Mouse (Mus musculus) right cerebral cortex, postnatal 4 days (tissue): ENCODE data around the gene Tkt.
"Not testable (repeated sequence)": the region's sequence is repeated elsewhere in the genome, so short reads cannot be mapped to it uniquely, and the experiment has no call there.

ENCODE experiments used
- DNase-seq: peaks from one replicate; pipeline ENCODE4 v3.0.0-alpha.2; 2022

Tkt gene

DNA sequence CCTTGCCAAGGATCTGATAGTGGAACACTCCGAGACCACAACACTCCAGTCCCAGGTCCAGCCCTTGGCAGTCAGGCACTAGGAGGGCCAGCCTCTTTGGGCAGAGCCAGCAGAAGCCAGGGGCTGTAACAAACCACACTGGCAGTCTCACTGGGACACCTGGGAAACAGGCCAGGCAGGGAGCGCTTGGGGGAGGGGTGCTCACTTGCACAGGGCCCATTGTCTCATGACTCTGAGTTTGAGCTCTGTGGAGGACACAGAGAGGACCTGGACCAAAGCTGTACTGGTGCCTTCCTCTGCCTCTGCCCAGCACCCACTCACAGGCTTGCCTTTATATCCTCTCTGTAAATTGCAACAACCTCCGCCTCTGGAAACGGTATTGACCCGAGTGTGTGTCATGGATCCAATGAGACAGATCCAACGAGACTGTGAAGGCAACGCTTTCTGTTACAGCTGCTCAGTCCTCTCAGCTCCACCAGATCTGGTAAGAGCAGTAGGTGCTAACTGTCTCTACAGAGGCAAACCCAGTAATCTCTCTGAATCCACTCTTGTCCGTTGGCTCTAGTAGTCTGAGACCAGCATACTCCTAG is at the start of gene Tkt:
Tkt (plus strand) TSS at position 229 of the 590 bp plus-strand sequence.
- peak; percentile 66 for DNase-seq

DNA sequence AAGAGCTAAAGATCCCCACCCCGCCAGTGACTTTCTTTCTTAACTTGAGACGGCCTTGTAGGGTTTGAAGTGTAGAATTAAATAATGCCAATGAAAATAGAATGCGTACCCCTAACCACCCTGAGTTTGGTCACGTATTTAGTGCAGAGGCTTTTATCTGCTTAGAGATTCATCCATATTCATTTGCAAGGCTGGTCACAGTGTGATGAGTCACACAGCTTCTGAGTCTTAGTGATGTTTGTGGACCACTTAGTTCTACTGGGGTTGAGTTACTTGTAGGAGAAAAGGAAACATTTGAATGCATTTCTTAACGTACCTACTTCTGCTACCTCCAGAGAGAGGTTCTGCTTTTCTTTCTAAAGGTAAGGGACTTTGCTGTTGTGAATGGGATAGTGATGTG is 43.2 kb upstream of the Tkt start:
- no peak for DNase-seq

DNA sequence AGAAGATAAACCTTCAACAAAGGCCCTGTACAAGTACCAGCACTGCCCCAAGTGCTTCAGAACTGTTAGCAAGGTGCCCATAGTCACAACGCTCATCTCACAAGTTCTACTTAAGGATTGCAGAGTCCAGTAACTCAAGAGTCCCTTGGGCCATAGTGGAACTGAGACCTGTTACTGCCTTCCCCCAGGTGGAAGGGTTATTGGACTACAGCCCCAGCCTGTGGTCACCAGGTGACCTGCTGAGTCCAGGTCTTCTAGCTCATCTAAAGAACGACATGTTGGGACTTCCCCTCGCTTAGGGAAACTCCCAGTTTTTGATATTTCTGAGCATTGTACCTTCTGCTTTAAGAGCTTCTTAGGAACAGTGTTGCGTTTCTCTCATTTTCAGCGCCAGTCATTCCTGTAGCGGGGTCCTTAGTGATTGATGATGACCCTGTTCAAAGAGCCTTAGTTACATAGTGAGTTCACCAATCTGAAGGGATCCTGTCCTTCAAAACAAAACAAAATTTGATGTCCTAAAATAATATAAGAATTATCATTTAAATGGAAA is 37.9 kb upstream of the Tkt start:
- no peak for DNase-seq

DNA sequence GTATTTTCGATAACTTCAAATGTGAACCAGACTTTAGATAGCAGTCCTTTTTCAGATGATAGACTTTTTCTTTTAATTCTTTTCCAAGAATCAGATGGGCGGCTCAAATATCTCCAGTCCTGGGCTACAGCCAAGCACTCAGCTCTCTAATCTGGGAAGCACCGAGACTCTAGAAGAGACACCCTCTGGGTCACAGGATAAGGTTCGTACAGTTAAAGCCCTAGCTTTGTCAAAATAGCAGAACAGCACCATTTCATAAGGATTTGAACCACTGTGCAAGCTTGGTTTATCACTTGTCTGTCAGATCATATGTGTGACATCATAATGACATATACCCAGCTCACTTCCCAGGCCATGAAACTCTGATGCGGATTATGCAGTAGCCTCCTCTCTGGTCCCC is 35.3 kb upstream of the Tkt start:
- no peak for DNase-seq

DNA sequence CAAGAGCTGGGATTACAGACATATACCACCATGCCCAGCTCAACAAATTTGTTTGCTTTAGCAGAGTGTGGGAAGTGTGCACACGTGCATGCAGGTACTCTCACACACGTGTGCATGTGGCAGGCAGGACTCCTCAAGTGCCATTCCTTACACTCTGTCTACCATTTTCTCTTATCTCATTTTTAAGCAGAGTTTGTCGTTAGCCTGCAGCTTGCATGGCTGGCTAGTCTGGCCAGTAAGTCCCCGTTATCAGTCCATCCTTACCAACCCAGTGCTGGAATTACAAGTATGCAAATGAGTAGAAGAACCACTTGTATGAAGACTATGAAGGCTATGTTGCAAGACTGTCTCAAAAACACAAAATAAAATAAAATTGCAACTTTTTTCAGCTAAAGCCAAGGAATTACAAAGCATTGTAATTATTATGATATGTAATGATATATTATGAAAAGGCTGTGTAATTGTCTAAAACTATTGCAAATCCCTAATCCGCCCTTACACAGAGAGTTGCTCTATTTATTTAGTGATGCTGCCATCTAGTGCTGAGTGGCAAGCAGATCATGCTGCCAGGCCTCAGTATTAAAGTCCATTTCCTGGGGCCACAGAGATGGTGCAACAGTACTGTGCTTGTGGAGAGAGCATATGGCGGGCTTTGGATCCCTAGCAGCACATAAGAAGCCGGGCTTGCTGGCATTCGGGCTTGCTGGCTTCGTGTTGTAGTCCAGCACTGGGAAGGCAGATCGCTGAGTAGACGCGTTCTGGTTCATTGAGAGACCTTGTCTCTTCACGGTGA is 32.0 kb upstream of the Tkt start:
- DNase-seq: no peak

DNA sequence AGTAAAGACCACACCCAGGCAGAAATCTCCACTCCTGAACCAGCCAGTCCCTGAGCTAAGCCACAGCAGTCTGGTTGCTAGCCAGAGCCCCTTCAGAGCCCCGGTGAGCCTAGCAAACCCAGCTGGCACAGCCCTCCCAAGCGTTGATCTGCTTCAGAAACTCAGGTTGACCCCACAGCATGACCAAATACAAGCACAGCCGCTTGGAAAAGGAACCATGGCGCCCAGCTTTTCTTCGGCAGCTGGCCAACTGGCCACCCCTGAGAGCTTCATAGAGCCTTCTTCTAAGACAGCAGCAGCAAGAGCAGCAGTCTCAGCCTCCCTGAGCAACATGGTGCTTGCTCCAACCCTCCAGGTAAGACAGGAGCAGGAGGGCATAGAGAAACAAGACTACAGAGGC is 28.8 kb upstream of the Tkt start:
- no peak for DNase-seq

DNA sequence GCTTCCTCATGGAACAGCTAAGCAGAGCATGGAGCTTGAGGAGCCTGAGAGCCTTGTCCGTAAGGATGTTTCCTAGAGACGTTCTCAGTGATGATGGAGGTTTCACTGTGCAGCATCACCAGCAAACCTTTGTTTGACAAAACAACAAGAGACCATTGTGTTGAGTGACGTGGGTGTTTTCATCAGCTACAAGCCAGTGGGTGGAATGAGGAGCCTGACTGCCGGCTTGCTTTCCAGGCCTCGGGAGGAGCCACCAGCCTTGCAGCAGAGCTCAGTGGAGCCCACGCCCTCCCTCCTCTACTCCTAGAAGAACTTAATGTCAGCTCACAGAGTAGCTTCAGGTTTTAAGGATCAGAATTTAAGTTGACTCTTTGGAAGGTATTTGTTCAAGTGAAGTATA is 24.8 kb upstream of the Tkt start:
- no peak for DNase-seq

DNA sequence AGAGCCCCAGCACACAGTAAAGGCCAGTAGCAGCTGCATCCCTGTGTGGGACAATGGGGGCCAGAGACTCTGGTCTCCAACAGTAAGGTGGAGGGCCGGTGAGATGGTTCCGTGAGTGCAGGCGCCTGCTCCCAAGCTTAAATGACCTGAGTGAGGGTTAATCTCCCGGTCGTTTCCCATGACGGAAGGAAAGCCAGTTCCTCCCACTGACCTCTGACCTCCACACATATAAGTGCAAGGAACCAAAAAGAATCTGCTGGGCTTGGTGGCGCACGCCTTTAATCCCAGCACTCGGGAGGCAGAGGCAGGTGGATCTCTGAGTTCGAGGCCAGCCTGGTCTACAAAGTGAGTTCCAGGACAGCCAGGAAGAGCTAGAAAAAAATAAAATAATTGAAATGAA is 19.8 kb upstream of the Tkt start:
- no peak for DNase-seq

DNA sequence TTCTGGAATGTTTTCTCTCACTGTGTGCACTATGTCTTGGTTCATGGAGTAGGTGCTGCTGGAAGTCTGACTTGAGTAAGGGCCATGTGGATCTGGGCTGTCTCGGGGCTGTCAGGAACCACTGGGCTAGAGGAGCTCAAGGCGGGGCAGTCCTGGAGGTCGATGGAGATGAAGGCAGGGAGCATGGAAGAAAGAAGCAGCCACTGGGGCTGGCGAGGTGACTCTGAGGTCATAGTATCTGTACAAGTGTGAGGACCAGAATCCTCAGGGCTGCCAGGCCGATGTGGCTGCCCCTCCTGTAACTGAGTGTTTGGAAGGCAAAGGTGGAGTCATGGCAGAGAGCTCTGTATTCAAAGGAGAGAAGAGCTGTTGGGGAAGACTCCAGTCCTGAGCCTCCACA is 19.2 kb upstream of the Tkt start:
- DNase-seq: no peak

DNA sequence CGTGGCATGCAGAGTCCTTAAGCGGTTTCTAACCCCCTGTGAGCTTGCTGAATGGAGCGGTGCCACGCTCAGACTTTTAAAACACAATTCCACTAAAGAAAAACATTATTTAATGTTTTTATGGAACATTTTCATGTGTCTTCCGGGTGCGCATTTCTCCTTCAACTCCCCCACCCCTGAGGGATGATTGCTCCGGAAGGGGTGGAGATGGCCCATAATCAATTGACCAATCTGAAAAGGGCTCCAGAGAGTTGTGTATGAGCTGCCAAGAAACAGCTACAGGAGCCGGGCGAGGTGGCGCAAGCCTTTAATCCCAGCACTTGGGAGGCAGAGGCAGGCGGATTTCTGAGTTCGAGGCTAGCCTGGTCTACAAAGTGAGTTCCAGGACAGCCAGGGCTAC is 18.7 kb upstream of the Tkt start:
- DNase-seq: no peak

DNA sequence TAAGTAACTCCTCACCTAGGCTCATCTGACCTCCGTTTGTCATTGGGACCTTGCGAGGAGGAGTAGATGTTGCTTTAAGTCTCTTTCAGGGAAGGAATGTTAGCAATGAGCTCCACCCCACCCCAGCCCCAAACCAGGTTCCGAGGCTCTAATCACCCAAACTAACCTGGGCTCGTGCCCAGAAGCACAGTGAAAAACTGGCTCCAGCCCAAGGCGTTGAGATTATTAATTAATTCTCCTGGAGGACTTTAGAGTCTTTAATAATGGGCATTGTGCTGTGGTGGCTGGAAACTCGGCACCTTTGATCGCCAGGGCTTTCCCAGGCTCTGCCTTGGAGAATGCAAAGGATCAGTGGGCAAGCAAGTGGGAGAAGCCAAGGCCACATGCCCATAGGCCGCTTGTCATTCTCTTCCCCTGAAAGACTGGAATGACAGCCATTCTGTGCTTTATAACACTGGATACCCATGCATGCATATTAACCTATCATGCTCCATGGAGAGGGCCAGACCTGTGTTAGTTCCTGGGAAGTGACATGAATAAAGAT is 17.4 kb upstream of the Tkt start:
- peak; percentile 22 for DNase-seq

DNA sequence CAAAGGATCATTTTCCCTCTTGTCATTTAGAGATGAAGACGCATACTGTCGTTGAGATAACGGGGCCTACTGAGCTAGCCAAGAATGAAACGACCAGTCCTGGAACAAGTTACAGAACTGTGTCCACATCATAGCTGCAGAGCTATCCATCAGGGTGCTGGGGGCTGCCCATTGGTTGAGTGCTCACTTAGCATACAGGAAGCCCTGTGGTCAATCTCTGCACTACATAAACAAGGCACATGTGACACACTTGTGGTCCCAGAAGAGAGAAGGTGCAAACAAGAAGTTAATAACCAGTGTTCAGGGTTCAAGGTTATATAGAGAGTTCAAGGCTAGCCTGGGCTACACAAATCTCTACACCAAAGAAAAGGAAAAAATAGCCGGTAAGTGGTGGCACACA is 16.7 kb upstream of the Tkt start:
- DNase-seq: no peak

DNA sequence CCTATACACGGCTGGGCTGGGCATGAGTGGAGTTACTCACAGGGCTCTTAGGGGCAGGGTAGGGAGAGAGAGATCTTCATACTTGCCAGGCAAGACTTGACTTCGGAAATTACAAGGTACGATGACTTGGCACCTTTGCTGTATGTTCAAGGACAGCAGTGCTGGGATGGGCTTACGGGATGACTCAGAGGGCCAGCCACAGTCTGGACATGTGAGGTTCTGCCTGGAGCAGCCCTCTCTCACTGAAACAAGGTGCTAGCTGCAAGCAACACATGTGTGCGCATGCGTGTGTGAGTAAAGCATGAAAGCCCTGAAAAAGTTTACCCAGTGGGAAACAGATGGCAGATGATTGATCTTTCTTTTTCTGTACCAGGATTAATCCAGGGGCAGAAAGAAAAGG is 16.3 kb upstream of the Tkt start:
- DNase-seq: no peak

DNA sequence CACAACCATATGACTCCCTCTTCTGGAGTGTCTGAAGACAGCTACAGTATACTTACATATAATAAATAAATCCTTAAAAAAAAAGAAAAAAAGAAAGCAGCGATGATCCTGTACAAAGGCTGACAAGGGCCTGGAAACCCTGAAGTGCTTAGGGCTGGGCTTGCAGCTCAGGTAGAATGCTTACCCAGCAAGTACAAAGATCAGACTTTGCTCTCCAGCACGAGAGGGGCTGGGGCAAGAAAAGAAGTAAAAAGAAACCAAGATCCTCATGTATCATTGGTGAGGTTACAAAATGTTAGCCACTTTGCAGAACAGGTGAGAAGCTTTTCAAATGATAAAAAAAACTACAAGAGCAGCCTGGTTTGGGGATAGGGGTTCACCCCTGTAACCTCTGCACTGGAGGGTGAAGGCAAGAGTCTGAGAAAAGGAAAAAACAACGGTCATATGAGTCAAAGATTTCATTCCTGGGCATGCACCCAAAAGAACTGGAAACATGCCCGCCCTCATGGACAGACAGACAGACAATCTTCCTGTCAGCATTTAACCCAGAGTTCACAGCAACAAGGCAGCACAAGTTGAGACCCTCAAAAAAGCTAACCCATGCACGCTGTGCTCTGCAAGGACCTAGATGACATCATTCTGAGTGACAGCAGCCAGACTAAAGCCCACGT is 14.2 kb upstream of the Tkt start:
- no peak for DNase-seq

DNA sequence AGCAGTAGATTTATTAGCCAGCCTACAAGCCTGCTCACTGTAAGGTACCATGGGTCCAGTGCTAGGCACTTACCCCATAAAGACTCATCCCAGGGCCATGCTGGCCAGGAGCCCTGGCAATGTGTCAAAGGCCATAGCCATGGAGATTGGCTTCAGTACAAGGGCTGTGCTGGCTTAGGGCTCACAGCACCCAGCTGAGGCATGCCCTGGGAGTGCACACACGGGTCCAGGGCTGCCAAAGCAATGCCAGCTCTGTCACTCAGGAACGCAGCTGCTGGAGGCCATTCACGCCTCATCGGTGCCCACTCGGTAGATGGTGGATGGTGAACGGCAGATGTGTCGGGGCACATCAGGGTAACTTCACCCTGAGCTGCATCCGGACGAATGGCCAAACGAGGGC is 6.6 kb upstream of the Tkt start:
- peak; percentile 60 for DNase-seq

DNA sequence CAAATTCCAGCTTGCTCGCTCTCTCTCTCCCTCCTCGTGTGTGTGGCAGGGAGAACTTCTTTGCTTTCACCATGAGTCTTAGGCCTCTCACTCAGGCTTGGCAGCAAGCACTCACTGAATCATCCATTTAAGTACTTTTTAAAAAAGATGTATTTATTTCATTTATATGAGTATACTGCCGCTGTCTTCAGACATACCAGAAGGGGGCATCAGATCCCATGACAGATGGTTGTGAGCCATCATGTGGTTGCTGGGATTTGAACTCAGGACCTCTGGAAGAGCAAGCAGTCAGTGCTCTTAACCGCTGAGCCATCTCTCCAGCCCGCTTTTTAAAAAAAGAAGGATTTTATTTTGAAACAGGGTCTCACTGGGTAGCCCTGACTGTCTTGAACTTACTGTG is 4.8 kb upstream of the Tkt start:
- DNase-seq: not testable (repeated sequence)

DNA sequence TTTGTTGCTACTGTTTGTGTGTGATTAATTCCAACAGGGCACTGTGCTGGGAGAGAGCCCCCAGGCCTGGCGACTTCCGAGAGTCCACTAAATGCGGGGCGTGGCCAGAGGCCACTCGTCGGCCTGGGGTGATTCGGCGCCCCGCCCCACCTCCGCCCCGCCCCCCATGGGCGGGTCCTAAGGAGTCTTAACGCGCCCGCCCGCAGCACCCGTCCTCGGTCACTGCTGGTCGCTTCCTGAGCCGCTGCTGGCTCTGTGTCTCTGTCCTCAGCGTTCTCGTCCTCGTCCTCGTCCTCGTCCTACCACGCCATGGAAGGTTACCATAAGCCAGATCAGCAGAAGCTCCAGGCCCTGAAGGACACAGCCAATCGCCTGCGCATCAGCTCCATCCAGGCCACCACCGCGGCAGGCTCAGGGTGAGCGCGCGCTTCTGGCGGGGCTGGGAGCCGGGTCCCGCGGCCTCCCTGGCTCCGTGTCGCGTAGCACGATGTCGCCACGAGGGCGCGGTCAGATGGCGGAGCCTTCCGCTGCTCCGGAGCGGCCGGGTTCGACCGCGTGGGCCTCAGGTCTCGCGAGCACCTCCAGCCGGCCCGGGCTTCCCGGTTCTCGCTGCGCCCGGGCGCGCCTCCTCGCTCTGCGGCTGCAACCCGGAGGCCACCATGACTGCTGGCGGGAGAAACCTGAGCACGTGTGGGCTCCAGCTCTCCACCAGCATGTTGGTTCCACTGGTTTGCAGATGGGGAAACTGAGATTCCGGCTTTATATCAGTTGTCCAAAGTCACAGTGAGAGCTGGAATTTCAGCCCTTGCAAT is 1.0 kb downstream of the Tkt start:
- peak; percentile 95 for DNase-seq

DNA sequence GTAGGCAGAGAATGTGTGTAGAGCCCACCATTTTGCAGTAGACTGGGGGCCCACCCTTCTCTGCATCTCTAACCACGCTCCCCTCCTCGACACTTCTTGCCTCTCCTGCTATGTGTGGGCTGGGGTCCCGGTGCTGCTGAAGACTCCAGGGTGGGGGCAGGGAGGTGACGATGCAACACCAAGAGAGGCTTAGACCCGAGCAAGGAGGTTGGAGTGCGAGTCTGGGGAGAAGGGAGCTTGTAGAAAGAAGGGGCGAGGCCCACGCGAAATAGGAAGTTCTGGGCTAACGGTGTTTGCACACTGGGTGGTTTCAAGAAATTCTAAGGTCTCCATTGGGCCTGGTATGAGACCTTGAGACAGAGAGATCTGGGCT is 1.6 kb downstream of the Tkt start:
- peak; percentile 53 for DNase-seq

DNA sequence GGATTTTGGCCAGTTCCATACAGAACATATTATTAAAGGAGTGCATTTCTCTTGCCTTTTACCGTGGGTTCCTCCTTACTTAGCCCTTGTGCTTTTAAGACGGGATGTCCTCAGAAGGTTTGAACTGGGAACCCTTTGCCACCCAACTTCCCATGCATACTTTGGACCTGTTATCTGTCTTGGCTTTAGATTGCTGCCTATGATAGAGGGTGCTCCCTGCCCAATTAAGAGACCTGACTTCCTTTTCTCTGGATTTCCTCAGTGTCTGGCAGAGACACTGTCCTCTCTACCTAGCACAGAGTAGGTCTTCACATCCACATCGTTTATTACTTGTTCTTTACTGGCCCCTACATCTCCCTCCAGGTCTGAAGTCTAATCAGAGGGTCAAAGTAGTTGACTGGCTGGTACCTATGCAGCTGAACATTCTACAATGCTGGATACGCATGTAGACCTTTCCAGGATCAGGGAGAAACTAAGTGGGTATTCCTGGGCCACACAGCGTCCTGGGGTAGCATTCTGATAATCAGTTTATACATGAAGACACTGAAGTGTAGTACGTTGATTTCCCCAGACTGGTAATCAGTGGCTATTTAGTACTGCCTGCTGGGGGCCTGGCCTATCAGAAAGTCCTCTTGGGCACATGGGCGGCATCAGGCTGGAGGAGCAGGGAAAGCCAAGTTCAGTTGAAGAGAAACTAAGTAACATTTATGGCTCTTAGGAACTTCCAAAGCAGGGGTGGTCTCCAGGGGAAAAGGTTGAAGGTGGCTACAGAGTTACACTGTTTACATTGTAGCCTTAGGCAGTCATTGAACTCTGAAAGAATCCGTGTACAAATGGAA is 2.3 kb downstream of the Tkt start:
- DNase-seq: no peak

DNA sequence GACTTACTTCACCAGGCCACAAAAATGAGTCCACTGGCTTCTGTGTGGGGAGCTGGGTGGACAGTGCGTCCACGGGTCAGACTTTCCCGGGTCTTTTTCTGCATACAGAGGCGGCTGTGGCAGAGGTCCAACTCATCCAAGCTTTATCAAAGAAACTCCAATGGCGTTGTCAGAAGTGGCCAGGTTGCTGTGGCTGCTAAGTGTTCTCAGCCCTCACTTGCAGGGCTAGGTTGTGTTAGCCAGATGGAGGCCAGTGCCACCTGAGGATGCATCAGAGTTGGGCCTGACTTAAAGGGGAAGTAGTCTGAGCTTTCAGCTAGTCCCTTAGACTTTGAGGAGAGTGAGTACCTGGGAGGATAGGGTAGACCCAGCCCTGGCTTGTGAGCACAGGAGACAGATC is 3.4 kb downstream of the Tkt start:
- no peak for DNase-seq

DNA sequence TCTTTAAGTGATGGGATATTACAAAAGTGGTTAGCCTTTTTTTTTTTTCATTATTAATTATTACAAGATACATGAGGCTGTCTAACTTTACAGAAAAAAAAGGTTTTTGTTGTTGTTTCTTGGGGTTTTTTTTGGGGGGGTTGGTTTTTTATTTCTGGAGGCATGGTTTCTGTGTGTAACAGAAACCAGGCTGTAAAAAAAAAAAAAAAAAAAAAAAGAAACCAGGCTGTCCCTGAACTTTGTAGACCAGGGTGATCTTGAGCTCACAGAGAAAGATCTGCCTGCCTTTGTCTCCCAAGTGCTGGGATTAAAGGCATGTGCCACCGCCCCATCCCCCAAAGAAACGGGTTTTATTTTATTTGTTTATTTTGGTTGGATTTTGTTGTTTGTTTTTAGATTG is 3.8 kb downstream of the Tkt start:
- no peak for DNase-seq

DNA sequence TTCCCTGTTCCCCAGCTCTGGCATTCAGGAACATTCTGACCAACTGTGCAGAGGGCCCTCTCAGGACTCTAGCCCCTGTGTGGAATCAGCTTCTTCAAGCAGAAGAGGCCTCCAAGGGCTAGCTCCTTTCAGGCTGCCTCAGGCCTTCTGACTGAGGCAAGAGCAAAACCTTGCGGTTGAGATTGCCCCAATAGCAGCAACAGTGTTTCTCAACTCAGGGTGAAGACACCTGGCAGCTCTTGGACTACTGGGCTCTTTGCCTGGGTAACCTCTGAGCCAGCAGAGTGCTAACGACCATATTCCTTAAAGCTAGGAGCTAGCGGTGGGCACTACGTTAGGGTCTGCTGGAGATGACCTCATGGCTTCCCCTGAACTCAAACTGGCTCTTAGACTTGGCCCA is 5.0 kb downstream of the Tkt start:
- no peak for DNase-seq
